Mouse (Mus musculus) MEL (cell line): ENCODE measurements at regions not wholly inside any gene's neighbourhood (a gene's known extent, or its start where the extent isn't known, plus 50 kb on each side); places are given as distances from the start of the nearest gene placed in this dataset.

Source experiments
- CTCF ChIP-seq, 3 experiments: IDR thresholded peaks in 2 of 3; conservative IDR thresholded peaks in 1 of 3; 2 replicates each; pipeline ENCODE4 v1.5.1; 2011 to 2012; ENCODE audit warnings: low read length in 3 of 3, low read depth in 2 of 3, mild to moderate bottlenecking in 2 of 3, improper control_type of control experiment in 1 of 3, inconsistent platforms in 1 of 3, mixed read lengths in 1 of 3, moderate library complexity in 1 of 3; ENCODE audit not compliant: control insufficient read depth in 1 of 3, insufficient read depth in 1 of 3, poor library complexity in 1 of 3, severe bottlenecking in 1 of 3
- MYC ChIP-seq: IDR thresholded peaks from 2 replicates; pipeline ENCODE4 v1.6.1; 2011; ENCODE audit warnings: low read depth, mild to moderate bottlenecking, low read length, improper control_type of control experiment, moderate library complexity
- POLR2A ChIP-seq, 2 experiments: IDR thresholded peaks; 2 replicates each; pipeline ENCODE4 v1.6.1; 2011 to 2012; ENCODE audit warnings: low read length in 2 of 2, mild to moderate bottlenecking in 2 of 2, control low read depth in 1 of 2, improper control_type of control experiment in 1 of 2, low read depth in 1 of 2, moderate library complexity in 1 of 2; ENCODE audit not compliant: control insufficient read depth in 1 of 2, insufficient read depth in 1 of 2, poor library complexity in 1 of 2
- TCF12 ChIP-seq: IDR thresholded peaks from 2 replicates; pipeline ENCODE4 v1.6.1; 2014; ENCODE audit warnings: low read depth, mild to moderate bottlenecking, inconsistent platforms, low read length, improper control_type of control experiment, moderate library complexity

DNA sequence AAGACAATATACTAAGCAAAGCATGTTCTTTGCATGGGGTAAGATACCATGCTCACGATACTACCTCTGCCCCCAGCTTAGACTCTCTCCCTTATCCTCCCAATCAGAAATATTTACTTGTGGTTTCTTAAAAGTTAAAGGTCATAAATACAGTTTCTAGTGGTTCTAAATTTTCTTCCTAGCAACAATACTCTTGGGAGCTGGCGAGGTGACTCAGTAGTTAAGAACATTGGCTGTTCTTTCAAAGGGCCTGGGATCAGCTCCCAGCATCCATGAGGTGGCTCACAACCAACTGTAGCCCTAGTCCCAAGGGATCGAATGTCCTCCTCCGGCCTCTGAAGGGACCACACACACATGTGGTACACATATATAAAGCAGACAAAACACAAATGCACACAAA is 92.8 kb upstream of the Intu start:
- TF ChIP-seq POLR2A (IDR thresholded peaks at IDR 0.05; ENCODE audit: control insufficient read depth in 1 of 2, insufficient read depth in 1 of 2, low read depth in 1 of 2, low read length in 2 of 2, poor library complexity in 1 of 2) (no peak), MYC (no peak), TCF12 (no peak), CTCF (IDR thresholded peaks at IDR 0.05 in 2 of 3, conservative IDR thresholded peaks at IDR 0.05 in 1 of 3; ENCODE audit: control insufficient read depth in 1 of 3, insufficient read depth in 1 of 3, low read depth in 2 of 3, low read length in 3 of 3, poor library complexity in 1 of 3, severe bottlenecking in 1 of 3) (no peak)
